Mouse (Mus musculus): ENCODE measurements around the gene 1700016K19Rik.
A peak's percentile ranks its signal among the peaks of the same experiment; 100 is the strongest.

The 1700016K19Rik gene

DNA sequence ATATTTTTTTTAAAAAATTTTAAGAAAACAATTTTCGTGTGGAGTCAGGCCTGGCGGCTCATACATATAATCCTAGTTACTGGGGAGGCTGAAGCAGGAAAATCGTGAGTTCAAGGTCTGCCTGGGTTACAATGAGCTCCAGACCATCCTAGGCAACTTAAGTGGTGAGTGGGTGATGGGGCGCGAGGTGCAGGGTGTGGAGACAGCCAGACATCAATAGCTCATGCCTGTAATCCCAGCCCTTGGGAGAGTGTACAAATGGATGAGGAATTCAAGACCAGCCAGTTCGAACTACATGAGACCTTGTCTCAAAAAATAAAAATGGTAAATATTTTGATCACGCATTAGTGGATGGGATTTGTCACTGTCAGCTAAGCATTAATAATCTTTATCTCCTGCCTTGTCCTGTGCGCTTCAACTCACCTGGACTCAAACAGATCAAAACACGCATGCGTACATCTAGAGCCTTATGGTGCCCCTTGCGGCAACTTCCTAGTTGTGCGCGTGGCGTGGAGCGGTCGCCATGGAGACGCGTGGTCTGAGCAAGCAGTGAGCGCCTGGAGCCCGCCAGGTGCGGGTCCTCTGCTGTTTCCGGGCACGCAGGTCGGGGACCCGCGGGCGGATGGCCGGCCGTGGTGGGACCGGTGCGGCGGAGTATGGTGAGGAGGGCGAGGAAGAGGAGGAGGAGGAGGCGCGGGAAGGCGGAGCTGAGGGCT lies at the start of gene 1700016K19Rik:
Gene 1700016K19Rik, plus strand, starts transcription at position 473 of the 716 bp plus-strand sequence.
- DNase-seq (ENCODE audit: low spot score): peak; percentile 78

DNA sequence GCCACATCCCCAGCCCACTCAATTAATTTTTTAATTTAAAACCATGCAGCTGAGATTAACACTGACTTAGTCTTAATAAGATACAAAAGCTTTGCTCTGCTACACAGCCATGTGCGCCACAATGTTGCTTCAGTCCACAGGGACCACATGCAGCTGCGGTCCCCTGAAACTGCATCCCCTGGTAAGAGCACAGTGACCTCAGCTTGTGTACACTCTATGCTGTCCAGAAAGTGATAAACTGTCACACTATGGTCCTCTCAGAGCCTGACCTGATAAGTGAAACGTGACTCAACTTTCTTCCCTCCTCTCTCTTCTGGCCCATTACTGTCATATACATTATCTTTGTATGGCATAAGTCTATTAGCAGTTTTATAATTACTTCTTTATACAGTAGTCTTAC lies 49.3 kb upstream of the 1700016K19Rik start:
- DNase-seq (ENCODE audit: low spot score): no peak

DNA sequence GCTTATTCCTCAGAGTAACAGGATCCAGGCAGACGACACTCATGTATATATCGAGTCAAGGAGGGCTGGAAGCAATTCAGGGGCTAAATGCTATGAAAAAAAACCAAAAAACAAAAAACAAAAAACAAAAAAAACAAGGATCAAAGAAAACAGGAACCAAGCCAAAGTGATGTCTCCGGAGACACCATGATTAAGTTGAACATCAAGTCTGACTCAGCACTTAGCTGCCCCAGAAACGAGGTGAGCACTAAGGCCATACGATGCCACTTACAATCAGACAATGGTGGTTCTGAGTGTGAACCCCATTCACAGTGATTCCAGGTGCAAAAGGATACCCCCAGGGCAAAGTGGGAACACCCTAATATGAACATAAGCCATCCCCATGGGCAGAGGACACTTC lies 47.8 kb upstream of the 1700016K19Rik start:
- no peak for DNase-seq (ENCODE audit: low spot score)

DNA sequence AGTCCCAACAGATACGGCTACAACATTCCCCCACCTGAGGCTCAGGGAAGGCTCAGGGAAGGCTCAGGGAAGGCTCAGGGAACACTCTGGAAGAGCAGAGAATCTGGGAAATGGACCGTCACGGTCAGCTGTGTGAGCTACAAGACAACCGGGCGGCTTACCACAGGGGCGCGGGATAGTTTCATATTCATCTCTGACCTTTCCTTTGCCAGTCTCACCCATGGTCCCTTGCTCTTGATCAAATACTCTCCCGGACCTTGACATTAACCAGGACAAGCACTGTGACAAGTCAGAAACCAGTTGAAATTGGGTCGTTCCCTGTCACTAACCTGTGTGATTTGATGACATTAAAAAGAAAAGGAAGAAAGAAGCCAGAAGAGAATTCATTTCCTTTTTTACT lies 44.8 kb upstream of the 1700016K19Rik start:
- DNase-seq (ENCODE audit: low spot score): no peak

DNA sequence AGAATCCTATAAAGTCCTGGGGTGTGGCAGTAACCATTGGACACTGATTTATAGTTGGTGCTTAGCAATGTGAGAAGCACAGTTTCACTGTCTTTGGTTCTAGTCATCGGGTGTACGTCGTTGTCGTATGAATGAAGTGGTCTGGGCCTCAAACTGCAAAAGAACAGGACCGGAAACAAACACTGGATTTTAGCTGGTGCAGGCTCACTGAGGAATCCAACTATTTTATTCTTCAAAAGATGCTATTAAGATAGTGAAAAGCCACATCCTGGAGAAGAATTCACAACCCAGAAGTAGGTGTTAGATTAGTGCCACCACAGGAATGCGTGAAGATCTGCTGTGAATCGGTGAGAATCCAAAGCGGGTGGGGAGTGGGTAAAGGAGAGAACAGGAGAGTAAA lies 43.1 kb upstream of the 1700016K19Rik start:
- DNase-seq (ENCODE audit: low spot score): no peak

DNA sequence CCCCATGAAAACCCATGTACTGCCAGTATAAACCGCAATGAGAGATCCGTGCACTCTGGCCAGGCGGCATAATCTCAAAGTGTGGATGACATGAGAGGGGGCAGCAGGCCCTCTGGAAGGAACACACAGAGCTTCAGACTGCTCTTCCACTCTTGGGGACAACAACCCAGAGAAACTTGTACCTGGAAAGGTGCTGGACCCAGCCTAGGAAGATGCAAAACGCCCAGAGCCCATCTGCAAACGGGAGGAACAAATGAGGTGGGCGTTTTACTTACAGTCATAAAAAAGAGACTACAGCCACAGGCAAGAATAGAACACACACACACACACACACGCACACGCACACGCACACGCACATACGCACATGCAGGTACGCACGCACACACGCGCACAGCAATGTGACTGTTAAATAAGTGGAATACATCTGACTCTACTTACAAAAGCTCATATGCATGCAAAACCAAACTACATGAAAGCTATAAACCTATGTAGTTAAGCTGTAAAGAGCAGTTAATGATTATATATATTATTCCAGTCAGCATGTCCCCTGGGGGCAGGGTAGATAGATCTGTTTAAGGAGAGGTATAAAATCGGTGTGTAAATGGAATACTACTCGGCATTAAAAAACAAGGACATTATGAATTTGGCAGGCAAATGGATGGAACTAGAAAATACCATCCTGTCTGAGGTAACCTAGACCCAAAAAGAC lies 42.4 kb upstream of the 1700016K19Rik start:
- no peak for DNase-seq (ENCODE audit: low spot score)

DNA sequence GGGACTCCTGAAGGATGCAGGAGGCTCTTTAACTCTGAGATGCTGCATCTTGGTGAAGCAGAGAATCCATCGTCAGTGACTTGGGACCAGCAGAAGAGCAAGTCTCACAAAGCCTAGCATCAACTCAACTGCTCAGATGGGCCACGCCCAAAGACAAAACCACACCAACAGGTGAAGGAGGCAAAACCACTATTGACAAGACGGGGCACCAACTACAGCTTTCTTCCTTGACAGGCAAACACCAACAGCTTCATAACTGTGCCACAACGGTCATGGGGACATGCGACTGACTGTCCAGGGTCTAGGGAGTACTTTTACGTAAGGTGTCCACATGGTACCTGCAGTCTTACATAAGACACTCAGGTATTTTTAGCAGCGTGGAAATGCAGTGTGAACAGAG lies 37.9 kb upstream of the 1700016K19Rik start:
- no peak for DNase-seq (ENCODE audit: low spot score)

DNA sequence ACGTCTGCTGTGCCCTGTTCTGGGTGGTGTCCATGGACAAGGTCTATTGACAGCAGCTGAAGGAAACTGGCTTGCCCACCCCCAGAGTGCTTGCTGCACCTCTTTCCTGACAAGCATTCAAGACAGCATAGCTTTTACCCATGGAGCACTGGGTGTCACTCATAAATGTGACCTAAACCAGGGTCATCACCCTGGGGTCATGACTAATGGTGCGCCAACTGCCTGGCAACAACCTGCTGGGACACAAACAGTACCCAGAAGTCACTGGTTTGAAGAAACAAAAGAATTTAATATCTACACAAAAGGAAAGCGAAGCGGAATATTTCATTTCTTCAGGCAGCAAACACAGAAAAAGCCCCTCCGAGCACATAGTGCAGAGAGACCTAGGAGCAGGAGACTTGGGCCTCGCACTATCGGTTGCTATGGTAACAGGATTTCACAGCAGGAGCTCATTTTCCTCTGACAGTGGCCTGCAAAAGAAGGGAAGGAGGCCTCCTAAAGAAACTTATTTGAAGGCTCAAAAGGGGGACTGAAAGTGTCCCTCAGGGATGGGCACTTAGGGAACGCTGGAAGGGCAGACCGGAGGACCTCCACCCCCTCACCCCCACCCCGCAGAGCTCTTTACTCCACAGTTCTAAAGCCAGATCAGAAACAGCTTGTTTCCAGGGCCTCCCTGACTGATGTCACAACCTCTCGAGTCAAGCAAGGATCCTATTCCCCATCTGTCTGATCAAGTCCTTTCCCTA lies 35.8 kb upstream of the 1700016K19Rik start:
- no peak for DNase-seq (ENCODE audit: low spot score)

DNA sequence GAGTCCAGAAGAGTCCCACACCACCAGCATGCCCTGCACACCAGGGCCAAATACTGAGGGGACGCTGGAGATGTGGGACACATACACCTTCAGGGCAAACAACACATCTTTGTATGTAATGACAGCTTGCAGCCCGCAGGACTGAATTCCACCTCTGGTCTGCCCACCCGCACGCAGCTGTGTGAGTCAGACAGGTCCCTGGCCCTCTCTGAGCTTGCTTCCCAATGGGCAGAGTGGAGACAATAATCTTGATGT lies 35.3 kb upstream of the 1700016K19Rik start:
- DNase-seq (ENCODE audit: low spot score): no peak

DNA sequence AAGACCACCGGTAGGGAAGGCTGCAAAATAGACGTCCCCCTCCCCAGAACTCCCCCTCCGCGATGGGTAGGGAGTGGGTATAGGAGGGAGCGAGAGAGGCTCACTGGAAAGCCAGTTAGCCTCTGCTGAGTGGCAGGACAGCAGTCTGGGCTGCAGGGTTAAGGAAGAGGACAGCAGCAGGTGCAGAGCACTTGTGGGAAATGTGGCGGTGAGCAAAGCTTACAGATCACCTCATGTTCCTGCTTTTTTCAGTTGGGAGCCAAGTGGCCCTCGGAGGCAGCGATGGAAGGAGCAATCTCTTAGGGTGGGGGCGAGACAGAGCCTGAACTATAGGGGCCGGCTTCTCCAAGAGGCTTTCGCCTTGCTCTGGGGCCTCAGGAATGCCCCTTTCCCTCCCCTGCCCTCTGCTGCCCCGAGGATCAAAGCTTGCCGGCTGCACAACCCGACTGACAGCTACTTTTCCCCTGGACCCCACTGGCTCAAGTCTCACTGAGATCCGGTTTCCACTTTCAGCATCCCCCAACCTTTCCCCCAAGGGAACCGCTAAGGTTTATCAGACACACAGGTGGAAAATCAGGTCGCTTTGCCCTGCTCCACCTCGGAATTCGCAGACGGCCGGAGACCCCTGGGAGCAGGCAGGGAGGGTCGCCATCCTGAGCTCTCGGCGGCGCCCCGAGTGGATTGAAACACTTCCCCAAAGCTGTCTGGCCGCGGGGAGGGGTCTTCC lies 33.9 kb upstream of the 1700016K19Rik start:
- no peak for DNase-seq (ENCODE audit: low spot score)

DNA sequence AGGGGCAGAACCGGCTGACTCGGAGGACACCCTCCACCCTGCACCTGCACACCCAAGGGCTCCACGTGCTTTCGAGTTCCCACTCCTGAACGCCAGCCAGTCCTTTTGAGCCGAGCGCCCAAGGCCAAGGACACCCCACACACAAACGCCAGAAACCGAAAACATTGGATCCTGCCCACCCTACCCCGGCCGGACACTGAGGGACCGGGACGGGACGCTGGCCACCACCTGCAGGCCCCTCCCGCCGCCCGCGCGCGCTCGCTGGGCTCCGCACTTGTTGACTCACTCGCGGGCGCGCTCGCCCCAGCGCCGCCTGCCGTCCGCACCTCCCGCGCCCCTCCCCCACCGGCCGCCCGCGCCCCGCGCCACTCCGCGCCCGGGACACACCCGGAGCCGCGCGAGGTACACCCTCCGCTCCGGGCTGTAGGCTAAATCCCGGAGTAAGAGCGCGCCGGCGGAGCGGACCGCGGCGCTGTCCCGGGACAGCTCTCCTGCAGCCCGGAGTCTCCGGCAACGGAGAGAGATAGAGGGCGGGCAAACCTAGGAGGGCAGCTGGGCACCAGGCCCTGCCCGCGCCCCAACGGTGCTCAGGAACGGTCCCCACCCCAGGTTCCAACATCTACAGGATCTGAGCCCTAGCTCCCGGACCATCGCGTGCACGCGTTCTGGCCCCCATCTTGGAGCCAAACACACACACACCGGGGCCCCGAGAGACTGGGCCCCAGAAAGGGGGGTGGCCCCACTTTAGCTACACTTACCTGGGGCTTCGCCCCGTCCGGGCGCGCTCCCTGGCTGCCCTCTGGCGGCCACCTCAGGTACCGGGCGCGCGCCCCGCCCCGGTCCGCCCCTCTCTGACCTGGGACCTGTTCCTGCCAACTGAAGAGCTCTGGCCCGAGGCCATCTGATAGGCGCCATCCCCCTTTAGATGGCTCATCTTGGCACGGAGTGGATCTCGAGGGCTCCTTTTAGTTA lies 33.0 kb upstream of the 1700016K19Rik start:
- peak; percentile 82 for DNase-seq (ENCODE audit: low spot score)

DNA sequence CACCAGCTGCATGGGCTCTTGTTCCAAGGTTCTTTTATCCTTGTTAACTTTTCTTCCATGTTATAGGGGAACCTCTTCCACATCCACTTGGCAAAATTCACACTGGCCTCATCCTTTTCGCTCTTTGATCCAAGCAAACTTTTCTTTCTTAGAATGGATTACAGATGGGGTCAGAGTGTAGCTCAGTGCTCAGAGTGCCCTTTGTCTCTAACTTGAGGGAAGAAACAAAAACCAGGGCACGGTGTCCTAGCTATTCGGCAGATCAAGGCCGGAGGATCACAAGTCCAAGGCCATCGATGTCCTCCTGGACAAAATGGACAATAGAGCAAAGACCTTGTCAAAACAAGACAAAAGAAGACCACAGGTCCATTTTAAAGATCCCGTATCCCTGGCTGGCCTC lies 31.0 kb upstream of the 1700016K19Rik start:
- DNase-seq (ENCODE audit: low spot score): no peak

DNA sequence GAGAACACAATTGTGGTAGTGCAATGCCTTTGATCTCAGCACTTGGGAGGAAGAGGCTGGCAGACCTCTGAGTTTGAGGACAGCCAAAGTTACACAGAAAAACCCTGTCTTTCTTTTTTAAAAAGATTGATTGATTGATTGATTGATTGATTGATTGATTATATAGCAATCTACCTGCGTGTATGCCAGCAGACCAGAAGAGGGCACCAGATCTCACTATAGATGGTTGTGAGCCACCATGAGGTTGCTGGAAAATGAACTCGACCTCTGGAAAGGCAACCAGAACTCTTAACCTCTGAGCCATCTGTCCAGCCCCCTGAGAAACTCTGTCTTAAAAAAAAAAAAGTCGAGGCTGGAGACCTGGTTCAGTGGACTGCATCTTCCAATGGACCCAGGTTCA lies 29.1 kb upstream of the 1700016K19Rik start:
- no peak for DNase-seq (ENCODE audit: low spot score)

DNA sequence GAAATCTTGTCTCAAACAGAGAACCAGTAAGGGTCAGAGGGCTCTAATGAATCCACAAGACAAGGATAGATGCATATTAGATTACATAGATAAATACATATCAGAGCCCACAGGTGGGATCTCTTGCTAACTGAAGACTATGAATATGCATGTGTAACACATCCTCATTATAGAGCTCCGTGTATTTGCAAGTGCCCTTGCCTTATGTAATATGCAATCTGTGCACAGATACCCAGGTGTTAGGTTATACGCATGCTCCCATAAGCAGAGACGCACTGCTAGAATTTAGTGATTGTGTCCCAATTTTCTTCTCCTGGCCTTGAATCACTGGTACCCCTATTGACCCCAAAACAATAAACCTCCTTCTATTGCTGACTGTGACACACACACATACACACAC lies 27.5 kb upstream of the 1700016K19Rik start:
- DNase-seq (ENCODE audit: low spot score): no peak

DNA sequence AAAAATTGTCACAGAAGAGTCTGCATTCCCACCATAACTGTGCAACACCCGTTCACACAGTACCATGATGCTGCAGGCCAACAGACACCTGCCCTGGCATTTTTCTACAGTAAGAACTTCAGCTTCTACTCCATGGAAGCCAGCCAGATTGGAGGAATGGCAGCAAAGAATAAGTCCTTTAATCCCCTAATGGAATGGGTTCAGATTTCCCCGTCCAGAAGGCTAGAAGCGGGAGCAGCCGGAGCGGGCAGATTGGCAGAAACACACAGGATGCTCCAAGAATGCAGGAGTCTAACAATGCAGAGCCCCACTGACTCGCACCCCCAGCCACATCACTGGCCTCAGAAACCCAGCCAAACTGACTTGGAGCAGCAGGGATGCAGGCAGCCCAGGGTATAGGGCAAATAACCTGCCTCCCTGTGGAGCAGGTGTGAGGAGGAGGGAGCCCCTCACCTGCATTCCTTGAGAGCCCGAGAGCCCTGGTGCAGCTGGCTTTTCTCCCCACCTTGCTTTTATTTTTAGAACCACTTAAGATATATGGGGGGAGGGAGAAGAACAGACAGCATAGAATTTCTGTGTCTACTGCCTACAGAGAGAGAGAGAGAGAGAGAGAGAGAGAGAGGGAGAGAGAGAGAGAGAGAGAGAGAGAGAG lies 26.7 kb upstream of the 1700016K19Rik start:
- DNase-seq (ENCODE audit: low spot score): no peak

DNA sequence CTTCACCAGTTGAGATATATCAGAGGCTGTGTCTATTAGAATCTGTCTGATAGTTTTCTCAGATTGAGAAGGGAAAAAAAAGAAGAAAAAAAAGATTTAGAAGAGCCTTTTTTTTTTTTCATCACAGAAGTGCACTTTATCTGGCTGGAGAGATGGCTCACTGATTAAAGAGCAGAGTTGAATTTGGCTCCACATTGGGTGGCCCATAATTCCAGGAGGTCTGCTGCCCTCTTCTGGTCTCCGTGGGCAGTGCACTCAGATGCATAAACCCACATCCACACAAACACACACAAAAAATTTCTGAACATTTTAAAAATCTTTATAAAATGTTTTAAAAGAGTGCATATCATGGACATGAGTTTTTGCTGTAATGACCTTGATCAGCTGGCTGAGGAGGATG lies 25.7 kb upstream of the 1700016K19Rik start:
- DNase-seq (ENCODE audit: low spot score): no peak

DNA sequence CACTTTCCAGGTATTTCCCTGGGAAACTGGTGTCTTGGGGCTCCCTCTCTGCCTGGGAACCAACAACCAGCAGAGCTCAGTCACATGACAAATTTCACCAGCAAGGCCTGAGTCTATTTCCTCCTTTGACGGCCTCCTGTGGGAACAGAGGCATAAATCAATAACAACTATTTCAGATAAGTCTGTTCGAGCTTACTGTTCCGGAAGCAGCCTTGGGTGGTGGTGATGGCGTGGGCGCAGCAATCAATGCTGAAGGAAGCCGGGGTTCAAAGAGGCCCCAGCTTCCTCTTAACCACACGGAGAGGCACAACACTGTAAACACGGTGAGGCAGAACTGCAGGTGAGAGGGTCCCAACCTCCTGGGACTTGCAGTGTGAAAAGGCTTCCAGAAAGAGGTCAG lies 23.0 kb upstream of the 1700016K19Rik start:
- DNase-seq (ENCODE audit: low spot score): no peak

DNA sequence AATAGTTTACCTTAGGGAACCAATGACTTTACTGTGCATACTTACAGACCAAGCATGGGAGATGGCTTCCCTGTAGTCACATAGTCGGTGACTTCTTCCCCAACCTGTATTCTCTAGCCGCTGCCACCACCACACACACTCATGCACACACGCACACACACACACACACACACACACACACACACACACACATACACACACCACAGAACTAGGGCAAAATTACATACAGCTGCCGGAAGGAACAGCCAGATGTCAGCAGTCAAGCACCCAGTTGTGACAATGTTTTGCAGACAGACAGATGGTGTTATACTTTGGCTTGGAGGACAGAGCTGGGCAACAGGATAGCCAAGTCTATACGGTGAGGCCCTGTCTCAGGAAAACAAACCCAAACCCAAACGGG lies 21.7 kb upstream of the 1700016K19Rik start:
- no peak for DNase-seq (ENCODE audit: low spot score)

DNA sequence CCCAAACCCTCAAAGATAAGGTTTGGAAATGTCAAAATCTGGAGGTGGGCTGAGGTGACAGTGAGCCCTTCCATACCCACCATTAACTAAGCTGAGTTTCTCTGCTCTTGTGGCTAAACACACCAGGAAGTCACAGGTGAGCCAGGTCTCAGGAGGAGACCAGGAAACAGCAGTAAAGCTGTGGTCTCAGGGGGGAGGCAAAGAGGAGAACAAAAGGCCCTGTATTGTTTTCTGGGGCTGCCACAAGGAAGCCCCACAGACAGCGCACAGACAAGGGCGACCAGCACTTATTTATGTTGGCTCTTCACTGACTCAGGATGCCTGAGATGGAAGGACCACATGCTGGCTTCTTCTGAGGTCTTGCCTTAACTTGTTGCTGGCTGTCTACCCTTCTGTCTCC lies 19.3 kb upstream of the 1700016K19Rik start:
- DNase-seq (ENCODE audit: low spot score): no peak

DNA sequence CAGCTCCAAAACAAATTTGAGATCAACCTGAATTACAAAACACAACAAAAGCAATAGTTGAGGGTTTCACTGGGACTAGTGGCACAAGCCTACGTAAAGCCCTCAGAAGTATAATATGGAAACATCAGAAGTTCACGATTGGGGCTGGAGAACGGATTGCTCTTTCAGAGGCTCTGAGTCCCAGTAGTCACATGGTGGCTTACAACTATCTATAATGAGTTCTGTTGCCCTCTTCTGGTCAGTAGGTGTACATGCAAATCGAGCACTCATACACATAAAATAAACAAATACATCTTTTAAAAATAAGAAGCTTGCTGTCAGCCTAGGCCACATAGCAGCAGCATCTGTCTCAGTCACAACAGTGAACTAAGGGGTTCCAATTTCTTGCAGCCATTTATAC lies 16.5 kb upstream of the 1700016K19Rik start:
- DNase-seq (ENCODE audit: low spot score): no peak

DNA sequence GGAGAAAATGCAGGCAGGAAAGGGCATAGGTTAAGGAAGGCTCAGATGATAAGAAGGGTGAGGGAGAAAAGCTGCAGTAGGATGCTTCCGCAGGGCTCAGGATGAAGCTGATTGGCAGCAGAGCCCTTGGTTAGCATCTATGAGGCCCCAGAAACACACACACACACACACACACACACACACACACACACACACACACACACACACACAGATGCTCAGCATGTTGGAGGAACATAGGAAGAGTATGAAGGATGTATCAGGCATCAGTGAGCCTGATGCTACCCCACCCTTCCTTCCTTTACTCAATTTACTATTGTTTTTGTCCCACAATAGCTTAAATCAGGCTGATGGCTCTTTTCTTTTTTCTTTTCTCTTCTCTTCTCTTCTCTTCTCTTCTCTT lies 15.1 kb upstream of the 1700016K19Rik start:
- no peak for DNase-seq (ENCODE audit: low spot score)
